Mouse (Mus musculus) Patski (cell line): ENCODE measurements around the gene Elmsan1. TPM values are rescaled to one million over a fixed set of nuclear protein-coding genes. Genes with fewer than 3 reads are reported as not detected.
"Not testable (repeated sequence)": the region's sequence is repeated elsewhere in the genome, so short reads cannot be mapped to it uniquely, and the experiment has no call there.

Experiments used
- ATAC-seq: fragments of 100-300 bp; one replicate; pipeline ENCODE4 v1.8.0; 2021
- CTCF ChIA-PET: fragments of 350-600 bp; sonication (Branson Sonifier 250); formaldehyde crosslinking; loops from one replicate; lab custom pipeline; 2022; ENCODE audit warnings: inconsistent platforms; lab: Charles Lee
- POLR2A ChIA-PET: fragments of 350-600 bp; sonication (Branson Sonifier 250); formaldehyde crosslinking; loops from one replicate; lab custom pipeline; 2022; ENCODE audit warnings: antibody characterized with exemption, inconsistent platforms; lab: Charles Lee
- DNase-seq: peaks from one replicate; pipeline ENCODE4 v3.0.0-alpha.2; 2011; ENCODE audit warnings: low read depth, low spot score
- H3K27me3 ChIP-seq: fragments of 371-371 bp; one replicate; pipeline ENCODE4 v1.5.1; 2021
- CTCF ChIP-seq: fragments of 100-300 bp; IDR thresholded peaks from one replicate; pipeline ENCODE4 v1.5.1; 2021
- in situ Hi-C: fragments of 300-500 bp; cut with MboI; formaldehyde crosslinking; loops from 3 replicates; pipeline ENCODE4 v1.11.1; 2018; ENCODE audit warnings: low pct_unique_long_range_greater_than_20kb, mixed read lengths
- polyA plus RNA-seq: library from polyadenylated mRNA; unstranded; gene quantifications from one replicate; pipeline ENCODE4 v1.2.3, GENCODE M21; 2021

Gene Elmsan1
- polyA plus RNA-seq: 16.0 TPM

DNA sequence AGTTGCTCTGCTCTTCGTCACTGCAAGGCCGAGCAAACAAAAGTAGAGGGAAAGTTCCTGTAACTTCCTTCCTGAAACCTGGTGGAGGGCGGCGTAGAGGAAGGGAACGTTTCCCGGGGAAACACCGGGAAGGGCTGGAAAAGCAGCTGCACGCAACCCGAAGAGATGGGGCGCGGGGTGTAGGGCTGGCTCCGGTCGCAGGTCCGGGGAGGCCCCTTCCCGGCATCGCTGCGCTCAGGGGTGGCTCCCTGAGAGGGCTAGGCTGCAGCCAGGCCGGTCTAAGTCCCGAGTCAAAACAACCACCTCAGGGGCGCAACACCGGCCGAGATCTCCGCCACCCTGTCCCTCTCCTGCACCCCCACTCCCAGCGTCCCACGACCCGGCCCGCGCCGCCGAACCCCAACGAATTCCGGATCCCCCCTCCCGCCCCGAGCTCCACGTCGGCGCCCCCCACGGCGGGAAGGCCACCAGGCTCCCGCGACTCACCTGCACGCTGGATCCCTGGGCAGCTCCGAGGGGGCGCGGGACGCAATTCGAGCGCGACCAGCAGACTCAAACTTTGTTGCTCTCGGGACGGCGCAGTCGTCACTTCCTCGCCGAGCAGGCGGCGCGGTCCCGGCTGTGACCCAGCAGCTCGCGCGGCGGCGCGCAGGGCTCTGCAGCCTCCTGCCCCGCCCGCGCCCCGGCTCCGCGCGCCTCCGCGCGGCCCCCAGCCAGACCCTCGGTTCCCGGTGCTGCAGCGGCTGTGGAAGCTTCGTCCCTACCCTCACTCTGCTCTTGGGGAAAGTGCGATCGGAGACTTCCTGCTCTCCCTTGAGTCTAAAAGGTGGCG lies at the start of gene Elmsan1:
Elmsan1 (minus strand) TSS at position 593 of the 832 bp plus-strand sequence.
- POLR2A ChIA-PET: interaction anchor here (0.8 to 2.1 kb wide), 4 partner anchors 24 to 31 kb away, joined by 3 to 8 read pairs (median 6); no protein-coding TSS in a partner anchor
- in situ Hi-C loops: no loop called here
- ATAC-seq (no peak), DNase-seq (no peak)
- H3K27me3 ChIP-seq: no peaks in the 10 kb centered on the region
- CTCF ChIA-PET: interaction anchor here (1.6 kb wide), 1 partner anchor 30 kb away, joined by 7 read pairs; no protein-coding TSS in a partner anchor
- no peak for TF ChIP-seq CTCF

DNA sequence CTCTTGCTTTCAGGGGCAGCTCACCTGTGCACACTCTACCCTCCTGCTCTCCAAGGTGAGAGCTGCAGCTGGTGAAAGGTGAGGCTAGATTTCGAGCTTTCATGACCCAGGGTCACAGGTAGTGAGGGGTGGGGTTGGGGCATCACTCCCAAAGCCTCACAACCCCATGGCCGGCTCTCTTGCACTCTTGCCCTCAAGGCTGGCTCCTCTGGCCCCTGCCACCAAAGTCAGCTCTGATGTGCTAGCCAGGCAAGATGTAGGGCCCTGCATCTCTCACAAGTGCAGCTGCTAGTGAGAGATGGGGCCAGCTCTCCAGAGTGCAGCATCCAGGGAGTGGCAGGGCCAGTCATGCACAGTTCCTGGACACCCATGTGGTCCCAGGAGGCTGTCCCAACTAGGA lies 48.6 kb upstream of the Elmsan1 start:
- ATAC-seq (no peak), DNase-seq (no peak)
- CTCF ChIA-PET: interaction anchor here (0.8 to 1.4 kb wide), 2 partner anchors 9 to 12 kb away, joined by 3 to 4 read pairs; no protein-coding TSS in a partner anchor
- no peaks in the 10 kb centered on the region for H3K27me3 ChIP-seq
- POLR2A ChIA-PET: no interaction called here
- in situ Hi-C loops: no loop called here
- no peak for TF ChIP-seq CTCF

DNA sequence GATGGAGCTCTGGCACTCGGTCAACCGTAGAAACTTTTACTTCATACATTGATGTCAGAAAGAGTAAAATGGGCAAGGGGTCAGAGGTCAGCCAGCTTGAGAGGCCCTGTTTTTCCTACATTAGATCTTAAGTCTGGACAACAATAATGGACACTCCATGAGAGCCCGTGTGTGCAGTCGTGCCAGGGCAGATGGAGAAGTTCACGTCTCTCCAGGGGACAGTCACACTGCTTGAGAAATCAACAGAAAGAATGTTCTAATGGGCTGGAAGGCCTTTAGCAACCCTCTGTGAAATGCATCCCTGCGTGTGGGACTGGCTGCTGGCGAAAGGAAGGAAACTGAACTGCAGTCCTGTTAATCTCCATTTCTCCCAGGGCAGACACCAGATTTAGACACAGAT lies 41.7 kb upstream of the Elmsan1 start:
- ChIA-PET CTCF (no interaction called here), POLR2A (no interaction called here)
- in situ Hi-C loops: no loop called here
- ATAC-seq: no peak
- TF ChIP-seq CTCF: no peak
- no peak for DNase-seq
- H3K27me3 ChIP-seq: no peaks in the 10 kb centered on the region

DNA sequence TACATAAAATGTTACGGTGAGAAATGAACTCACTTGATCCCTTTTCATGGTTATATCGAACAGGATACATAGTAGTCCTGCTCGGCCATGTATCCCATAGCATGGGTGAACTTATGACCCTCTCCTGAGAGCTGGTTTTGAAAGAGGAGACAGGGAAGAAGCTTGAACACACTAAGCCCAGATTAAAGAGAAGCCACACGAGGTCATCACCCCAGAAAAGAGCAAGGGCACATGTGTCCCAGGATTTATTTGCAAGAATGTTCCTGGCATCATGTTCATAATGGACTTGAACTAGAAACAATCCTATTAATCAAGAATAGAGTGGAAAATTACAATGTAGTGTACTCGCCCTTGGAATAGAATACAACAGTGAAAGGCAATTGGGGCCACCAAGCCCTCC lies 36.2 kb upstream of the Elmsan1 start:
- in situ Hi-C loops: loop anchor here (10.0 kb wide), 1 partner anchor 280 kb away; no protein-coding TSS in a partner anchor
- TF ChIP-seq CTCF: no peak
- POLR2A ChIA-PET: no interaction called here
- H3K27me3 ChIP-seq: no peaks in the 10 kb centered on the region
- ATAC-seq: no peak
- CTCF ChIA-PET: no interaction called here
- DNase-seq: no peak

DNA sequence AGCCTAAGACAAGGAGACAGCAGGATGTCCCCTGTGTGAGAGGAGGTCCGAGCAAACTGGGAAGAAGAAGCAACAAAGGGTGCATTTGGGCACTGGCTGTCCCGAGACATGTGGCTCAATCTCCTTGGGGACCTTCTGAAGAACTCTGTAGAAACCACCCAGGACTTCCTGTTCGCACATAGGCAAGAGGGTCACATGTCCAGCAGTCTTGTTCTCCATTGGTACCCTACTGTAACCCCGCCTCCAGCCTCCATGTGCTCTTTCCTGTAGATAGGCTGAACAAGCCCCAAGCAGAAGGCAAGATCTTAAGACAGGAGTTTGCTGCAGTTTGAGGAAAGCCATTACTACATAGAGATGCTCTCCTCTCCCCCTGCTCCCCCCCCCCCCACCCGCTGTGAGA lies 34.1 kb upstream of the Elmsan1 start:
- in situ Hi-C loops: loop anchor here (10.0 kb wide), 1 partner anchor 278 kb away; no protein-coding TSS in a partner anchor
- ChIA-PET CTCF (no interaction called here), POLR2A (no interaction called here)
- no peak for DNase-seq
- H3K27me3 ChIP-seq: no peaks in the 10 kb centered on the region
- no peak for TF ChIP-seq CTCF
- ATAC-seq: no peak

DNA sequence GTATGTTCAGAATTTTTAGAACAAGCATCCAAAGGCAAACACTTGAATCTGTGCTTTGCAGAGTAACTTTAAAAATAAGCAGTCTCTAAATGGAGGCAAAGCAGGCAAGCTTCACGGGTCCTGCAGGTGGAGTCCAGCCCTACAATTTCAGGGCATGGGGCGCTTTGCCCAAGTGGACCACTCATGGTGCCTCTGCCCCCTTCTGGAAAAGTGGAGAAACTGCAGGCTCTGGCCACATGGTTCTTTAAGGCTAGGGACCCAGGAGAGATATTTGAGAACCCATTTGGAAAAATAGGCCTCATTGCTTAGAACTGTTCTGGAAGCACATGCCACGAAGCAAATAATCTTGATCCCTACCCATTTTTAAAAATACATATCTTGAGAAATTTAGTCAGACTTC lies 30.5 kb upstream of the Elmsan1 start:
- peak; percentile 94 for TF ChIP-seq CTCF
- CTCF ChIA-PET: interaction anchor here (0.9 to 2.1 kb wide), 5 partner anchors 12 to 83 kb away, joined by 3 to 7 read pairs (median 3); partner anchors contain the start of gene Elmsan1
- H3K27me3 ChIP-seq: no peaks in the 10 kb centered on the region
- in situ Hi-C loops: no loop called here
- POLR2A ChIA-PET: no interaction called here
- DNase-seq (peak; percentile 17), ATAC-seq (no peak)

DNA sequence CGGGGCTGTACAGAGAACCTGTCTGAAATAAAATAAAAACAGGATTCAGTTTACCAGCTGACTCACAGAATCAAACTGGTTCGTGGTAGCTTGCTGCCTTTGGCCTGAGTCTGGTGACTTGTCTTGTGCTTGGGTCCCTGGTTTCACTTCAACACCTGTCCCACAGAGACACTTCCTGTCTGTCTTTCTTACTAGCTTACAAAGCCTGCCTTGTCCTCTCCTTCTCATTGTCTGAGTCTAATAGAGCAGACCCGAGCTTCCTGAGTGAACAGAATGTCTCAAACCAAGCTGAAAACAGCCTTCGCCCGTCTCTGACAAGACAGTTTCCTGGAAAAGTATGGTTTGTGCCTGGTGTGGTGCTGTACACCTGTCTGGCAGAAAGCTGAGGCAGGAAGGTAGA lies 27.0 kb upstream of the Elmsan1 start:
- in situ Hi-C loops: no loop called here
- POLR2A ChIA-PET: interaction anchor here (0.5 kb wide), 1 partner anchor 194 kb away, joined by 5 read pairs; the partner anchor contains the start of gene Acot3
- ATAC-seq (no peak), DNase-seq (no peak)
- H3K27me3 ChIP-seq: no peaks in the 10 kb centered on the region
- TF ChIP-seq CTCF: no peak
- CTCF ChIA-PET: interaction anchor here (0.8 to 1.3 kb wide), 2 partner anchors 72 to 85 kb away, joined by 3 read pairs; no protein-coding TSS in a partner anchor

DNA sequence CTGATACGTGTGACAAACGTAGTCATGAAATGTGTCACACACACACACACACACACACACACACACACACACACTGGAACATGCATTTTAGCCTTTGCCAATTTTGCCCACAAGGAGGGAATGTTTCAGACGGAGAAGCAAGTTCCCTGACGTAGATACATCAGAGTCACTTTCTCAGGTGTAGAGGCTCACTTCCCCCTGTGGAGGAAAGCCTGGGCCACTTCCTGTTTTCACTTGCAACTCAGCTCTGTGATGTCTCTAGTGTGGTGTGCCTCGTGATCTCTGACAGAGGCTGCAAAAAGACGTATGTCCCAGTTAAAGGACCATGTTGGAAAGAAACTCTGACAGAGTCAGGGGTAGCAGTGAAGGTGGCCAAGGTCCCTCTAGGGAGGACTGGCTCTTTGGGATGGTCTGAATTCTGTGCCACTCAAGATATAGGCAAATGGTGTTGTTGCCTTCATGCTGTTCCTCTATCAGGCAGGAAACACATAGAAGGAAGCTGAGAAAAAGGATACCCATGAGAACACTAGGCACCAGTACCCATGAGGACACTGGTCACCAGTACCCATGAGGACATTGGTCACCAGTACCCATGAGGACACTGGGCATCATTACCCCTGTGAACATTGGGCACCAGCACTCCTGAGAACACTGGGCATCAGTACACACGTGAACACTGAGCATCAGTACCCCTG lies 24.5 kb upstream of the Elmsan1 start:
- POLR2A ChIA-PET: interaction anchor here (0.6 kb wide), 1 partner anchor 180 kb away, joined by 3 read pairs; no protein-coding TSS in a partner anchor
- CTCF ChIA-PET: interaction anchor here (1.1 kb wide), 1 partner anchor 83 kb away, joined by 4 read pairs; no protein-coding TSS in a partner anchor
- ATAC-seq (no peak), DNase-seq (no peak)
- no peaks in the 10 kb centered on the region for H3K27me3 ChIP-seq
- no peak for TF ChIP-seq CTCF
- in situ Hi-C loops: no loop called here

DNA sequence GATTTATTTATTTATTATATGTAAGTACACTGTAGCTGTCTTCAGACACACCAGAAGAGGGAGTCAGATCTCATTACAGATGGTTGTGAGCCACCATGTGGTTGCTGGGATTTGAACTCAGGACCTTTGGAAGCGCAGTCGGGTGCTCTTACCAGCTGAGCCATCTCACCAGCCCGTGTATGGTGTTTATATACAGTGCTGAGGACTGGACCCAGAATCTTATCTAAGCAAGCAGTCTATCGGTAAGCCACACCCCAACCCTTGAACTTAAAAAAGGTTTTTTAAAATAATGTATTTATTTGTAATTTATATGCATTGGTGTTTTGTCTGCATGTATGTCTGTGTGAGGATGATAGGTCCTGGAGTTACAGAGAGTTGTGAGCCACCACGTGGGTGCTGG lies 18.4 kb upstream of the Elmsan1 start:
- ATAC-seq, H3K27me3 ChIP-seq, DNase-seq, in situ Hi-C loops, POLR2A ChIA-PET: not testable (repeated sequence)
- CTCF ChIA-PET: interaction anchor here (1.2 kb wide), 1 partner anchor 12 kb away, joined by 3 read pairs; no protein-coding TSS in a partner anchor

DNA sequence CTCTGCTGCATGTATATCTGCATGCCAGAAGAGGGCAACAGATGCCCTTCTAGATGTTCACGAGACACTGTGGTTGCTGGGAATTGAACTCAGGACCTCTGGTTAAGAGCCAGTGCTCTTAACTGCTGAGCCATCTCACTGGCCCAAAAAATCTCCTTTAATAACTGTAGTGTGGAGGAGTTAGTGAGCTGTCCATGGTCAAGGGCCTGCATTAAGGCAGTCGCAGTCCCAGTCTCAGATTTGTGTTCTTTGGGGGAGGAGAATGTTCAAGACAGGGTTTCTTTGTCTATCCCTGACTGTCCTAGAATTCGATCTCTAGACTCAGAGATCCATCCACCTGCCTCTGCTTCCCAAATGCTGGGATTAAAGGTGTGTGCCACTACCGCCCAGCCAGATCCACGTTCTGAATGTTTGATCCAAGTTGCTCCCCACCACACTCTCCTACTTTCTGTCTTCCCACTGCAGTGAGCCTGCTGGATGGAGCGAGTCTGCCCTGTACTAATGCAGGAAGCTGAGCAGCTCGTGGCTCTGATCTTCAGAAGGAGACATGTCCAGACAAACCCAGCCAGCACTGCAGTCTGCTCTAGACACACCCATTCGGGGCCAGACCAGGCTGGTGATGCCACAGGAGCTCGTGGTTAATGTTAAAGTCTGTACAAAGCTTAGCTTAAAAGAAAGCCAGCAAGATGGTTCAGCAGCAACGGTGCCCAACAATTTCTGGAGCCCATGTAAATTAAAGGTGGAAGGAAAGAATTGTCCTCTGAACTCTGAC lies 17.5 kb upstream of the Elmsan1 start:
- in situ Hi-C loops: no loop called here
- DNase-seq: no peak
- ChIA-PET CTCF (no interaction called here), POLR2A (no interaction called here)
- ATAC-seq: no peak
- no peak for TF ChIP-seq CTCF
- H3K27me3 ChIP-seq: no peaks in the 10 kb centered on the region
